Mouse (Mus musculus) stomach, postnatal 0 days (tissue): ENCODE results near the gene Dgki.

Experiments used
- CTCF ChIP-seq: IDR thresholded peaks from 2 replicates; pipeline ENCODE4 v1.5.1; 2016; ENCODE audit warnings: antibody characterized with exemption, low read depth, mild to moderate bottlenecking, moderate library complexity
- EP300 ChIP-seq: optimal IDR thresholded peaks from 2 replicates; pipeline ENCODE3; 2016; ENCODE audit warnings: antibody characterized with exemption

DNA sequence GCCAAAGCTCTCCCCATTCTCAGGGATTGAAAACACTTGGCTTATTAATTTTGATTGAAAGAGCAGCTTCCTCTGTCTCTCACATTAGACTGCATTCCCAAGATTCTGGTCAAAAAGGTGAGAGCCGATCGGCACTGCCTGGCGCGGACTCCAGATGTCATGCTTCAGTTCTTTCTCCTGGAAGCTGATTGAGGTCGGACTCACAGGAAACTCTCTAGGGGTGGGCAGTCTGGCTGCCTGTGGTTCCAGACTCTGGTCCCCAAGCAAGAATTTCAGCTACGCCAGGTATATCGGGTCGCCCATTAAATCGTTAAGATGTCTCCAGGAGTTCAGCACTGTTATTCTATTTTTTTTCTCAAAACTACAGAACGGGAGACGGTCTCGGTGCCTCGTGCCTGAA, 102.2 kb downstream of the Dgki start:
- TF ChIP-seq CTCF (no peak), EP300 (no peak)
